Mouse (Mus musculus) v-Abl transformed pro-B cells (cell line): ENCODE data around the gene Traf7.

Experiments used
- in situ Hi-C, 2 experiments: fragments of 400-800 bp; cut with MboI; formaldehyde crosslinking; loops; one replicate each; pipeline ENCODE4 v1.15.1; 2025; ENCODE audit not compliant: unreplicated experiment in 2 of 2

Gene Traf7

GRCm38 (mm10) chr17:24480201-24480826 is 47.4 kb downstream of the Traf7 start:
- in situ Hi-C loops = loop anchor here in 1 of 2 experiments (5.0 kb wide), 1 partner anchor 42 kb away; no protein-coding TSS in a partner anchor

GRCm38 (mm10) chr17:24479431-24479830 is 48.3 kb downstream of the Traf7 start:
- in situ Hi-C loops = no loop called here

- in situ Hi-C loops = no loop called here
Observed at GRCm38 (mm10) chr17:24478663-24479380, 48.9 kb downstream of the Traf7 start, which contains the start of gene Mlst8. TSS of gene Mlst8 (minus strand) at chr17:24479078.

GRCm38 (mm10) chr17:24477985-24478600 is 49.6 kb downstream of the Traf7 start:
- in situ Hi-C loops = no loop called here

GRCm38 (mm10) chr17:24477053-24477984 is 50.4 kb downstream of the Traf7 start:
- in situ Hi-C loops = no loop called here

- in situ Hi-C loops = no loop called here
Observed at GRCm38 (mm10) chr17:24476022-24476776, 51.5 kb downstream of the Traf7 start.

GRCm38 (mm10) chr17:24475586-24475985 is 52.2 kb downstream of the Traf7 start:
- in situ Hi-C loops = no loop called here

GRCm38 (mm10) chr17:24474557-24474956 is 53.2 kb downstream of the Traf7 start:
- in situ Hi-C loops = no loop called here

- in situ Hi-C loops = no loop called here
Observed at GRCm38 (mm10) chr17:24473612-24474275, 54.0 kb downstream of the Traf7 start, which contains the start of gene Bricd5. TSS of gene Bricd5 (plus strand) at chr17:24473884.

- in situ Hi-C loops = no loop called here
Observed at GRCm38 (mm10) chr17:24472512-24472911, 55.2 kb downstream of the Traf7 start.

- in situ Hi-C loops = no loop called here
Observed at GRCm38 (mm10) chr17:24470701-24471527, 56.8 kb downstream of the Traf7 start.

GRCm38 (mm10) chr17:24469910-24470602 is 57.7 kb downstream of the Traf7 start, which contains the start of the genes E4f1 and Pgp:
TSS of gene E4f1 (minus strand) at chr17:24470313.
TSS of gene Pgp (plus strand) at chr17:24470392.
- in situ Hi-C loops = no loop called here

GRCm38 (mm10) chr17:24469336-24469909 is 58.3 kb downstream of the Traf7 start:
- in situ Hi-C loops = no loop called here

- in situ Hi-C loops = no loop called here
Observed at GRCm38 (mm10) chr17:24468636-24469246, 59.0 kb downstream of the Traf7 start.

GRCm38 (mm10) chr17:24463374-24464133 is 64.2 kb downstream of the Traf7 start:
- in situ Hi-C loops = no loop called here

GRCm38 (mm10) chr17:24462932-24463331 is 64.8 kb downstream of the Traf7 start:
- in situ Hi-C loops = no loop called here
